Mouse (Mus musculus) spleen, embryonic (tissue): ENCODE measurements around the gene Tmem174.

Experiments used
- CTCF ChIA-PET: fragments of 350-600 bp; sonication (Branson Sonifier 250); formaldehyde crosslinking; loops from one replicate; lab custom pipeline; 2022; lab: Charles Lee

Gene Tmem174

GRCm38 (mm10) chr13:98633641-98634484 lies 3.3 kb downstream of the Tmem174 start:
- CTCF ChIA-PET, result no interaction called here

DNA sequence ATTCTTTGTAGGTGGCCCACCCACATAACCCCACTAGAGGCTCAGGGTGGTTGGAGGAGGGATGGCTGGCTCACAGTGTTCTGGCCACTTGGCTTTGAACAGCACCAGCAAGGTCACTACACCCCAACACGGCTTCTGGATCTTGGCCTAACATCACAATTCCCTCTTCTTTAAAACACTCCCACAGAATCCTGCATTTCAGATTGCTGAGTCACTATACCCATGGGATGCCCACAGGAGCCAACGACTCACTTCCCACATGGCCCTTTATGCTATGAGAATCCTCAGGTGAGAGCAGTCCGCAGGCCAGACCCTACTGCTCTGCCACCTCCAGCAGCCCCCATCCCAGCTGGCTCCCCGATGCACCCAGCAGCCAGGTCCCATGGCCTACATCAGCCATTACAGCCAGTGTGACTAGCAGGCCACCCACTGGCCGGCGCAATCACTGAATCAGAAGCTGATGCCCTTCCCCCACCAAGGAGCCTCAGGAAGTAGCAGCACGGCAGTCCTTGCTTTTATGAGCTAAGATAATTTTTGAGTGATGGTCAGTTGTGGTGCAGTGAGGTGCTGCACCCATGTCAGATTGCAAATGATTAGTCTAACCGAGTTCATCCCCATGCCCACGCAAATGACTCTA lies 4.8 kb downstream of the Tmem174 start:
- CTCF ChIA-PET, result no interaction called here

- CTCF ChIA-PET, result interaction anchor here (0.6 kb wide), 1 partner anchor 113 kb away, joined by 3 read pairs; no protein-coding TSS in a partner anchor
Measured at GRCm38 (mm10) chr13:98631105-98631838, 5.9 kb downstream of the Tmem174 start.

DNA sequence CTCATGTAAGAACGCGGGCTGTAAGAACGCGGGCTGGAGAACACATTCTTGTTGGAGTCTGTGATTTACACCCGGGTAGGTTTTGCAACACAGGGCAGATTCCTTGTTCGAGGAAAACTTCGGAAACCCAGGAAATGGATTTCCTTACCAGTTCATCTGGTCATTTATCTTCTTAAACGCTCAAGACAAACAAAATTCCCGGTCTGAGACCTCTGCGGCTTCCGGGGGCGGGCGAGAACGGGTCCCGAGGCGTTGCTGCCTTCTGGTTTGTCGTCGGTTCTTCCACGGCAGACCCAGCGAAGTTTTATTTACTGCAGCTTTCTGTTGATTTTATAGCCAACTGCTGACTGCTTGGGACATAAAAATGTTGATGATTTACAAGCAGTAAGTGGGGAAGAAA lies 10.5 kb downstream of the Tmem174 start:
- CTCF ChIA-PET, result no interaction called here

DNA sequence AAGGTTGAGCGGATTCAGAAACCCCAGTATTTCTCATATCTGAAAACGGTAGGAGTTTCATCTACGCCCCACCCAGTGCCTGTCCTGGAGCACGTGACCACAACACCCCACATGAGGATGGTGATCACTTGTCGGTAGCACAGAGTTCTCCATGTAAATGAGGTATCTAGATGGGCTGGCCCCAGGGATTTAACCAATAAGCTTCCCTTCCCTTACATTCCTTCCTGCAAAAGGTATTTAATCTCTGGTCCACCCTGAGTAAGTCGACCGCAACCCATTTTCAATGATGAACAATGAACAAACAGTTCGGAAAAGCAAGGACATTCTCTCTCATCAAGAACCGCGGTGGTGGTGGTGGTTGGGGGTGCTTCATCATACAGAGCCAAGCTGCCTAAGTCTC lies 12.7 kb downstream of the Tmem174 start:
- CTCF ChIA-PET, result no interaction called here

GRCm38 (mm10) chr13:98622881-98623549 lies 14.2 kb downstream of the Tmem174 start:
- CTCF ChIA-PET, result no interaction called here

GRCm38 (mm10) chr13:98617429-98618067 lies 19.7 kb downstream of the Tmem174 start:
- CTCF ChIA-PET, result no interaction called here

DNA sequence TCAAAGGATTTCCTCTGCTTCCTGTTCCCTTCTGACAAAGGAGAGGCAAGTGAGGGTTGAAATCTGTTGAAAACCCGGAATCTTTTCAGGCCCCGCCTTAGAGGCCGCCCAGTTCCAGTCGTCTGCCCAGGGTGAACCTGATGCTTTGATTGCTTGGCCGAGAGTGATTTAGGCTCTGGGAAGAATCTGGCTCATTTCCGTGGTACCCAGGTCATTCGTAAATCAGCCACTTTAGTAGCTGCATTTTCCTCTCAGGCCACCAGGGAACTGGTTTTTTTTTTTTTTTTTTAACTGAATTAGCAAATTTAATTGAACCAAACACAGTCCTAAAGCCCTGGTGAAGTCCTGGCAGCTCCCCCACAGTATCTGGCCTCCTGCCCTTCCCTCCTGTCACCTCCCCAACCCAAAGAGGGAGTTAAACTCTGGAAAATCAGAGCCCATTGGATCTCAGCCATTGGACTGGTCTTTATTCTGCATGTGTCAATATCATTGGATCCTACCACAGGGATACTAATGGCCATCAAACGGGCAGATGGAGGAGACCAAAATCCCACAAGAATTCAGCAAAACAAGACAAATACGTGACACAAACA lies 29.2 kb downstream of the Tmem174 start:
- CTCF ChIA-PET, result no interaction called here

DNA sequence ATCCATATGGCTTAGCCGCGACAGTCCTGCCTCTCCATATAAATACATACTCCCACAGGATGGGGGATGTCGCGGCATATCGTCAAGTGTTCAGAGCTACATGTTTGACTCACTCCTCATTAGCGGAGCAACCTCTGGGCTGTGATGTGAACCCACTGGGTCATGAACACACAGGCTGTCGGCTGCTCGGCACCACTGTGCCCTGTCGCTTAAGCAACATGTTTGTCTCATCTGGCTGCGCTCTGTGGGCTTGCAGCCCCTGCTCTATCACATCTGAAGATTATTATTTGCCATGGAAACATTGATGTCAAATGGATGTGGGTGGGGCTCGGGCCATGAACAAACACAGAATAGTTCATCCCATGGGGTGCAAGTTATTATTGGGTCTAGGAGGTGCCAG lies 33.4 kb downstream of the Tmem174 start:
- CTCF ChIA-PET, result no interaction called here

GRCm38 (mm10) chr13:98596746-98597145 lies 40.5 kb downstream of the Tmem174 start:
- CTCF ChIA-PET, result no interaction called here

DNA sequence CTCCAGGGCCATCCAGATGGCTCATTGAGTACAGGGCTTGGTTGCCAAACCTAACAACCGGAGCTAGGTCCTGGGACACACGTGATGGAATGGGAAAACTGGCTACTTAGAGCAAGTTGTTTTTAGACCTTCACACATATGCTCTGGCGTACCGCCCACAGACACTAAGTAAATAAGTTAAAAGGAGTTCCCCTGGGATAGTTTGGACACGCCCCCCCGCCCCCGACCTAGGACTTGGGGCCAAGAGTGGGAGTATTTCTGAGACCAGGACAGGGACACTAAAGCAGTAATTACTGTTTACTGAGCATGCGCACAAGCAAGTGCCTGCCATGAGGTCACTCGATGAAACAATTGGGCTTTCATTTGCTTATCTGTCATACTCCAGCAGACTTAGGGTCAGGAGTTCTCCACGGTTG lies 42.5 kb downstream of the Tmem174 start:
- CTCF ChIA-PET, result no interaction called here

DNA sequence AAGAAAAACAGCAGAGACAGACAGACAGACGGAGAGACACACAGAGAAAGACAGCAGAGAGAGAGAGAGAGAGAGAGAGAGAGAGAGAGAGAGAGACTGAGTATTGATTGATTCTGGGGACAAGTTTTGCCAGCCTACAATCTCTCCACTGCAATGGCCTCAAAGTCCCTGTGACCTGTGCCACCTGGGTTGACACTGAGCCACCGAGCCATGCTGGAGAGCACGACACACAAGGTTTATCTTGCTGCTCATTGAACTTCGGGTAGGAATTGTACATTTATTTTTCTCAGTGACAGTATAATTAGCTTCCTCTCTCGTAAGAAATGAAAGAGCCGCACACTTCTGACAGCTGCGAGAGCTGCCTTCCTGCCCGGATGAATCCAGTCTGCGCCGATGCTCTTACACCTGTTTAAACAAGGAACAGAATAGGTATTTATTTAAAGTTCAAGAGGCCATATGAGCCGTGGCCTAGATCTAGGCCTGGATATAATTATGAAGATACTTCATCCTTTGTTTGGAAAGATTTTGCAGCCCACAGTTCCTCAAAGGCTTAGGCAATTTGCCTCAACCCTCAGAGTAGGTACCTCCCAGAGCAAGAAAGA lies 43.2 kb downstream of the Tmem174 start:
- CTCF ChIA-PET, result no interaction called here

GRCm38 (mm10) chr13:98591406-98591805 lies 45.8 kb downstream of the Tmem174 start:
- CTCF ChIA-PET, result no interaction called here

- CTCF ChIA-PET, result no interaction called here
Measured at GRCm38 (mm10) chr13:98590693-98591389, 46.4 kb downstream of the Tmem174 start.

DNA sequence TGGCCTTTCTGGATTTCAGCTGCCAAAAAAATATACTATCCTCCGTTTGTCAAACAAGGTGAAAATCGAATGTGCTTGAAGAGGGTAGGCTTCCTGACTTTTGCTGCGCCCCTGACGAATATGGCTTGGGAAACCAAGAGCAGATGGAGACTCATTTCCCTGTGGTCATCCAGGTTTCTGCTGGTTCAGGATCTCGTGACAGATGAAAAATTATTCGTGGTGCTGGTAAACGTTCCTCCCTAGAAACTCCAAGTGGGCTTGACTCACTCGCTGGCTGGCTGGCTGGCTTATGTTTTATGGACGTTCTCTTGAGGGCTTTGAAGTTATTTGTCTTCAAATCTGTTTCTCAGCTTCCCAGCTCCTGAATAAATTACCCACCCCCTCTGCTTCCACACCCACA lies 47.6 kb downstream of the Tmem174 start:
- CTCF ChIA-PET, result no interaction called here

DNA sequence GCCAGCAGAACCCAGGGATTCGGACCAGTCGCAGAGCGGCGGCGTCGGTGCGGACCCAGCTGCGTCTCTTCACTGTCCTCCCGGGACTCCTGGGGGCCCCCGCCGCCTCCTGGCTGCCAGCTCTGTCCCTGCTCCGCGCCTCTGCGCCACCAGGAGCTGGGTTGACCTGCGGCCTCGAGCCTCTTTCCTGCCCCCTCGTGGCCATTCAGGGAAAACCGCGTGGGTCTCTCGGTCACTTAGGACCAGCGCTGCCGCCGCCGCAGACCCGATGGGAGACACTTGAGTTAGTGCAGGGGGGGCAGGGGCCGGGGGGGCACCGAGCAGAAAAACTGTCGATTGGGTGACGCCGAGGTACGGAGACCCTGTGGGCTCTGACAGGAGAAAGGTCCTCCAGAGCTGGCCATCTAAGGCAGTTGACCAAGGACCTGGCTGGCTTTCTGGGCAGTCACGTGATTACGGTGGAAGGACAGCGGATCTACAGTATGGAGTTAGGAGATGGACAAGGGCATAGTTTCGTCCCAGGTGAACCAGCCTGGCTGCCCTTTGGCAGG lies 48.2 kb downstream of the Tmem174 start:
- CTCF ChIA-PET, result no interaction called here

- CTCF ChIA-PET, result no interaction called here
Measured at GRCm38 (mm10) chr13:98588480-98588879, 48.7 kb downstream of the Tmem174 start.

- CTCF ChIA-PET, result no interaction called here
Measured at GRCm38 (mm10) chr13:98587639-98588038, 49.6 kb downstream of the Tmem174 start.

DNA sequence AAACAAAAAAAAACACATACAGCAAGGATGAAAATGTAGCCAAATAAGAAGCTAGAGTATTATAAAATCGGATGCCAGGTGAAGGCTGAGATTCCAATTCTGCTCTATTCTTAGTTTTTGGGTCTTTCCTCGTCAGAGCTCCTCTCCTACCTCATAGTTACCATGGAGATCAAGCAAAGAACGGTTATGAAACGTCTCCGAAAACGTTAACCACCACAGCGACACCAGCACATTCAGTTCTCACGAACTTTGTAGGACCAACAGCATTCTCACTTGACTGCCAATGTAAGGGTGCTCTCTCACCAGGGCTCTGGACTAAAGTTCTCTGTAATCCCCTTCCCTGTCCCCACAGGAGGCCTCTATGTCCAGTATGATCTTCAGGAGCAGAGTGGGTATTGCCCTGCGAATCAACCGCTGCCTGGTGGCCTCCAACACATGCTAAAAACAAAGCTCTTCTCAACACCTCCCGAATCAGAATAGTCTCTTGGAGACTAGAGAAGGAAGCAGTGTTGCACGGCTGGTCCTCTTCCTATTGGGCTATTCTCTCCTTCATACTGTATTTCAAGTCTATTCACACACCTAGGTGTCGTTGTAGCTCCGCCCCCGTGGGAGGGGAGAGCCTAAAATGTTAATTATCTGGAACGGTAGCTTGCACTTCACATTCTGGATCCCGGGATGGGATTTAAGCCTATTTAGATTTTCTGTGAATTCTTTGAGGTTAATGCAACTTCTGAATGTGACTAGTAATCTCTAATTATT lies 50.2 kb downstream of the Tmem174 start:
- CTCF ChIA-PET, result no interaction called here
